Mouse (Mus musculus) stomach, postnatal 0 days (tissue): ENCODE data around the gene Grn.

Experiments
- CTCF ChIP-seq: IDR thresholded peaks from 2 replicates; pipeline ENCODE4 v1.5.1; 2016; ENCODE audit warnings: antibody characterized with exemption, low read depth, mild to moderate bottlenecking, moderate library complexity
- EP300 ChIP-seq: optimal IDR thresholded peaks from 2 replicates; pipeline ENCODE3; 2016; ENCODE audit warnings: antibody characterized with exemption

- TF ChIP-seq CTCF = no peak
- no peak for TF ChIP-seq EP300
Measured at GRCm38 (mm10) chr11:102413059-102413458, 17.1 kb upstream of the Grn start.
